Mouse (Mus musculus) thymus, adult 2 months (tissue): ENCODE measurements around the gene Lamtor2. TPM values are rescaled to one million over a fixed set of nuclear protein-coding genes. Genes with fewer than 3 reads are reported as not detected.

ENCODE experiments used
- DNase-seq: peaks from one replicate; pipeline ENCODE4 v3.0.0; 2021
- H3K27ac ChIP-seq: fragments of 200-500 bp; 2 replicates; pipeline ENCODE4 v1.5.1; 2012; ENCODE audit warnings: low read length, control low read depth; ENCODE audit not compliant: control insufficient read depth, insufficient read depth
- H3K27me3 ChIP-seq: fragments of 200-500 bp; 2 replicates; pipeline ENCODE4 v1.6.1; 2012; ENCODE audit warnings: mild to moderate bottlenecking, low read length, moderate library complexity, mixed read lengths; ENCODE audit not compliant: control insufficient read depth, insufficient read depth
- H3K36me3 ChIP-seq: fragments of 200-500 bp; 2 replicates; pipeline ENCODE4 v1.6.1; 2012; ENCODE audit warnings: mild to moderate bottlenecking, low read length, moderate library complexity; ENCODE audit not compliant: control insufficient read depth, insufficient read depth
- H3K4me1 ChIP-seq: fragments of 200-500 bp; replicated peaks from 2 replicates; pipeline ENCODE4 v1.6.1; 2012; ENCODE audit warnings: low read length; ENCODE audit not compliant: control insufficient read depth, insufficient read depth
- H3K4me3 ChIP-seq: fragments of 200-500 bp; 2 replicates; pipeline ENCODE4 v1.5.1; 2012; ENCODE audit warnings: mild to moderate bottlenecking, low read length, control low read depth, moderate library complexity; ENCODE audit not compliant: control insufficient read depth, insufficient read depth
- CTCF ChIP-seq: fragments of 200-500 bp; IDR thresholded peaks from 2 replicates; pipeline ENCODE4 v1.5.1; 2012; ENCODE audit warnings: mild to moderate bottlenecking, control low read depth, low read length, moderate library complexity, borderline replicate concordance; ENCODE audit not compliant: control insufficient read depth, poor library complexity, insufficient read depth; ENCODE audit errors: extremely low read depth
- POLR2A ChIP-seq: fragments of 200-500 bp; IDR thresholded peaks from 2 replicates; pipeline ENCODE4 v1.6.1; 2012; ENCODE audit warnings: mild to moderate bottlenecking, low read length, control low read depth, moderate library complexity; ENCODE audit not compliant: control insufficient read depth, poor library complexity, insufficient read depth; ENCODE audit errors: extremely low read depth
- WGBS: fragments of 180-500 bp; shearing (Covaris S2); methylation state at CpG from one replicate; pipeline ENCODE4 v1.1.7; 2018; 5-methylcytosine and 5-hydroxymethylcytosine counted together
- polyA plus RNA-seq: library from polyadenylated mRNA; depleted of rRNA; stranded (reverse); fragments of >200 nt; gene quantifications from 2 replicates; pipeline ENCODE4 v1.2.3, GENCODE M21; 2012

Gene Lamtor2
- polyA plus RNA-seq, 1 experiment, result 141 TPM

- Histone ChIP-seq H3K4me3 (no peak overlapping the region), H3K27ac (no peak overlapping the region), H3K27me3 (no peaks in the 10 kb centered on the region), H3K36me3 (peaks cover 8% of the 10 kb centered on the region), H3K4me1 (peaks cover 40% of the 10 kb centered on the region)
- no peak for DNase-seq
- TF ChIP-seq POLR2A (no peak), CTCF (no peak)
- 91% methylated on average over 11 of the region's 11 CpGs for WGBS
Observed at GRCm38 (mm10) chr3:88528646-88529045, 24.2 kb downstream of the Lamtor2 start.

- TF ChIP-seq CTCF, result no peak
- TF ChIP-seq POLR2A, result no peak
- H3K4me1 ChIP-seq, result peaks cover 30% of the 10 kb centered on the region
- WGBS, result 92% methylated on average over 8 of the region's 8 CpGs
Observed at GRCm38 (mm10) chr3:88527565-88527964, 25.3 kb downstream of the Lamtor2 start.

GRCm38 (mm10) chr3:88526157-88527131, 26.4 kb downstream of the Lamtor2 start:
- H3K4me1 ChIP-seq, result peaks cover 35% of the 10 kb centered on the region
- H3K36me3 ChIP-seq, result peaks cover 8% of the 10 kb centered on the region
- 40% methylated on average over 17 of the region's 17 CpGs for WGBS
- DNase-seq, result peak; percentile 73
- no peak overlapping the region for H3K4me3 ChIP-seq
- H3K27me3 ChIP-seq, result no peaks in the 10 kb centered on the region
- no peak overlapping the region for H3K27ac ChIP-seq
- TF ChIP-seq POLR2A, result no peak
- TF ChIP-seq CTCF, result peak; percentile 98

More at GRCm38 (mm10) chr3:88527565-88527964, 25.3 kb downstream of the Lamtor2 start:
- no peak for DNase-seq
- H3K36me3 ChIP-seq, result peaks cover 8% of the 10 kb centered on the region
- H3K27me3 ChIP-seq, result no peaks in the 10 kb centered on the region
- no peak overlapping the region for H3K4me3 ChIP-seq
- H3K27ac ChIP-seq, result no peak overlapping the region

GRCm38 (mm10) chr3:88525021-88525420, 27.9 kb downstream of the Lamtor2 start:
- Histone ChIP-seq H3K27me3 (no peaks in the 10 kb centered on the region), H3K36me3 (peaks cover 8% of the 10 kb centered on the region), H3K4me3 (no peak overlapping the region), H3K27ac (no peak overlapping the region), H3K4me1 (peaks cover 29% of the 10 kb centered on the region)
- WGBS, result 95% methylated on average over 5 of the region's 5 CpGs
- DNase-seq, result no peak
- TF ChIP-seq POLR2A (no peak), CTCF (no peak)

GRCm38 (mm10) chr3:88523027-88523426, 29.8 kb downstream of the Lamtor2 start:
- DNase-seq, result no peak
- 93% methylated on average over 8 of the region's 8 CpGs for WGBS
- Histone ChIP-seq H3K4me3 (no peak overlapping the region), H3K4me1 (peaks cover 17% of the 10 kb centered on the region; the same call in 1 of the 2 replicates), H3K27ac (no peak overlapping the region), H3K36me3 (peaks cover 8% of the 10 kb centered on the region), H3K27me3 (no peaks in the 10 kb centered on the region)
- TF ChIP-seq POLR2A, result no peak

GRCm38 (mm10) chr3:88521803-88522331, 31.0 kb downstream of the Lamtor2 start:
- Histone ChIP-seq H3K4me3 (no peak overlapping the region), H3K36me3 (peaks cover 8% of the 10 kb centered on the region), H3K4me1 (peaks cover 9% of the 10 kb centered on the region), H3K27me3 (no peaks in the 10 kb centered on the region), H3K27ac (no peak overlapping the region)
- TF ChIP-seq CTCF (peak; percentile 91), POLR2A (no peak)
- 4% methylated on average over 9 of the region's 9 CpGs for WGBS
- peak; percentile 78 for DNase-seq
